Mouse (Mus musculus): ENCODE measurements at regions not wholly inside any gene's neighbourhood (a gene's known extent, or its start where the extent isn't known, plus 50 kb on each side); places are given as distances from the start of the nearest gene placed in this dataset.

DNA sequence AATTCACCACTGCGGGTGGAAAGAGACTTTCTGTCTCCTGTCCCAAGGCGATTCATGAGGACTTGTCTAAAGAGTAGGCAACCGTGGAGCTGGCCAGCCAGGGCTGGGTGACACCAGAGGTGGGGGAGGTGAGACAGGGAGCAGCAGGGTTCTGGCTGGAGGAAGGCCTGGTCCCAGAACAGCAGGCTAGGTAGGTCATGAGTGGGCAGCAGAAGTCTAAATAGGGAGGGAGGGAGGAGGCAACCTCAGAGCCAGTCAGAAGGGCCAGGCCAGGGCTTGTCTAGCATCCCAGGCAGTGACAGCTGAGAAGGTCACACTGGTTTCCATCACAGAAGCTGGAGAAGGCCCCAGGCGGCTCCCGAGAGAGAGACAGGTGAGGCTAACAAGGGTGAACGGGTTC lies 59.0 kb downstream of the Gm11733 start:
- TF ChIP-seq CTCF (IDR thresholded peaks at IDR 0.05; ENCODE audit: borderline replicate concordance, control insufficient read depth, extremely low read depth, insufficient read depth, low read length, poor library complexity) (no peak), POLR2A (IDR thresholded peaks at IDR 0.05; ENCODE audit: control insufficient read depth, extremely low read depth, insufficient read depth, low read length, poor library complexity) (no peak)

Data from thymus, adult 2 months (tissue).